Mouse (Mus musculus): ENCODE data around the gene Gm13212. TPM values are rescaled to one million over a fixed set of nuclear protein-coding genes. Genes with fewer than 3 reads are reported as not detected.
"Not testable (repeated sequence)": the region's sequence is repeated elsewhere in the genome, so short reads cannot be mapped to it uniquely, and the experiment has no call there.

The Gm13212 gene
- 1.7 TPM in 1 of 2 replicates, not detected in the other for polyA plus RNA-seq (2012; ENCODE audit: insufficient read depth, low replicate concordance)

DNA sequence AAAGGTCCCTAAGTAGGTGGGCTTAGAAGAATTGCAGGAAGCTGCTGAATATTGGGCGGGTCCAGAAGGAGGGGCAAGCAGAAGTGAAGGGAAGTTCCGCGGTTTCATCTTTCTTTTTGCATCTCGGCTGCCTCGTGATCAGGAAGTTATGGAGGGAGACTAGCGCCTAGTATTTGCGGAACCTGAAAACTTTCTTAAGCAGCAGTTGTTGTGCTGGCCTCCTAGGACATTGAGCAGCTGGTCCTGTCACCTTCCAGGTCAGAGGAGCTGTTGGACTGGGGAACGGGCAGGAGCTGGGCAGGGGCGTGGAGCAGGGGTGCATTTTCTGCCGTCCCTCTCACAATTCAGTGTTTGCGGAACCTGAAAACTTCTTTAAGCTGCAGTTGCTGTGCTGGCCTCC lies at the start of gene Gm13212:
TSS of gene Gm13212 (plus strand) at position 89 of the 400 bp plus-strand sequence.
- peak within 1 kb of the TSS; percentile 86 for H3K4me3 ChIP-seq (replicated peaks)
- not testable (repeated sequence) for H3K27me3 ChIP-seq (replicated peaks); H3K4me1 ChIP-seq; H3K9me3 ChIP-seq
- peaks cover 14% of the 10 kb centered on the region for H3K36me3 ChIP-seq (replicated peaks; ENCODE audit: low read length)

DNA sequence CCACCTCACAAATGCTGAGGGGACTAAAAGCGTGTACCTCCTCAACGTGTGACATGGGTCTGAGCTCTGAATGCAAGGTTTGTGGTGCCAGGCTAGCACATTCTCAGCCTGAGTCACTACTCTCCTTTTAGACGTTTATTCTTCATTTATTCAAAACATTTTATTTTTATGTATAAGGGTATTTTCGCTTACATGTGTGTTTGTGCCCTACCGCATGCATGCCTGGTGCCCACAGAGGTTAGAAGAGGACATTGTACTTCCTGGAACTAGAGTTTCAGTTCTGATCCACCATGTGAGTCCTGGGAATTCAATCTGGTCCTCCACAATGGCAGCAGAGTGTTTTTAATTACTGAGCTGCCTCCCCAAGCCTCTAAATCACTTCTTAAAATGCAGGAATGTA lies 41.1 kb upstream of the Gm13212 start:
- not testable (repeated sequence) for H3K4me3 ChIP-seq (replicated peaks); H3K27me3 ChIP-seq (replicated peaks); H3K4me1 ChIP-seq; H3K36me3 ChIP-seq (replicated peaks; ENCODE audit: low read length)
- H3K9me3 ChIP-seq: peaks cover 40% of the 10 kb centered on the region

DNA sequence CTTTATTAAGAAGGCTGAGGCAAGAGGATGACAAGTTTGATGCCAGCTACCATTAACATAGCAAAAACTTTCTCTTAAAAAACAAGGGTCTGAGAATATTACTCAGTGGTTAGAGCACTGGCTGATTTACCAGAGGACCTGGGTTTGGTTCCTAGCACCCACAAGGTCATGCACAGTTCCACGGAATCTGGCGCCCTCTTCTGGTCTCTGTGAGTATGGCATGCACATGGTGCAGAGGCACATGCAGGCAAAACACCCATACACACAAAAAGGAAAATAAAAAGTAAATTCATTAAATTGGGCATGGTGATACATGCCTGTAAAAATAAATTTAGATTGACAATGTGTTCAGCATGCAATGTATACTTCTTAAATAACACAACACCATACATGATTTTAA lies 39.9 kb upstream of the Gm13212 start:
- H3K9me3 ChIP-seq: peaks cover 50% of the 10 kb centered on the region
- H3K36me3 ChIP-seq (replicated peaks; ENCODE audit: low read length); H3K4me1 ChIP-seq; H3K4me3 ChIP-seq (replicated peaks); H3K27me3 ChIP-seq (replicated peaks): not testable (repeated sequence)

DNA sequence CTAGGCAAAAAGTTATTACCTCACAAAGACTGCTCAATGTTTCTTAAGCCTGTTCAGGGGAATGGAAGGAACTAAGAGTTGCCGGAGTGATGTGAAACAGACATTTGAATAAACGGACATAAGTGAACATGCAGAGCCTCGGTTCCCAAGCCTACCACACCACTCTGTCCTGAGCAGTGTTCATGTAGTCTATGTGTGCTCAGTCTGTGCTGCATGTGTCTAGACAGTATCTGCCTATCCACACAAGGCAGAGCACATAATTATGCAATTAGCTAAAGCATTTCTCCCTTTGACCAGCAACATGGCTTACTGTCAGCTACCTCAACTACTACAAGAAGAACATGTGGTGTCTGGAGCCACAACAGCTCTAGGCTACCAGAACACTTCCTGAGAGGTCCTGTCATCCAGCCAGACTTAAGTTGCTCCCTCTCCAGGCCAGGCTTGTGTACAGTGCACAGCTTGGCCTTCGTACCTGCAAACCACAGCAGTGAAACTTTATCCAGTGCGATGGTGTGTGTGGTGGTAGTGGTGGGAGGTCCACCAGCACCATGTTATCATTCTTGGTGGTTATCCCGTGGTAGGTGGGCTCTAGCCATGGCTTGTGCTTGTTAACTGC lies 39.1 kb upstream of the Gm13212 start:
- Histone ChIP-seq H3K4me3 (replicated peaks) (peak overlapping the region; percentile 2), H3K9me3 (peaks cover 49% of the 10 kb centered on the region)
- H3K4me1 ChIP-seq; H3K27me3 ChIP-seq (replicated peaks); H3K36me3 ChIP-seq (replicated peaks; ENCODE audit: low read length): not testable (repeated sequence)
- TF ChIP-seq GATA1 (IDR thresholded peaks at IDR 0.05; ENCODE audit: borderline replicate concordance, low read length): peak; percentile 47; the same call in 1 of the 3 replicates

DNA sequence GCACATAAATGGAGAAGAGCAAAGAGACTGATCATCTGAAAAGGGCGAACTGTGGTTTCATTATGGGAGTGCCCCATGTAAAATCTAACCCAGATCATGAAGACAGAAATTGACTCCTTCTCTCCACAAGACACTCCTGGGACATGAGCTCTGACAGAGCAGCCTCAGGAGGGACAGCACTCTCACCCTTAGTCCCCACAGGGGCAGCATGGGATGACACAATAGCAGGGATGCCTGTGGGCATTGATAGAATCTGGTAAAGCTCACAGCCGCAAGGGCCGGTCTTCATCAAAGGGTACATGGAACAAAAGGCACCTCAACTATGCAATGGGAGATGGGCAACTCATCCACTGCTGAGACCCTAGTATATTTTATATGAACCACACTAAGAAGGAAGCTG lies 38.5 kb upstream of the Gm13212 start:
- not testable (repeated sequence) for H3K36me3 ChIP-seq (replicated peaks; ENCODE audit: low read length); H3K27me3 ChIP-seq (replicated peaks); H3K4me1 ChIP-seq; H3K4me3 ChIP-seq (replicated peaks)
- peaks cover 46% of the 10 kb centered on the region for H3K9me3 ChIP-seq

DNA sequence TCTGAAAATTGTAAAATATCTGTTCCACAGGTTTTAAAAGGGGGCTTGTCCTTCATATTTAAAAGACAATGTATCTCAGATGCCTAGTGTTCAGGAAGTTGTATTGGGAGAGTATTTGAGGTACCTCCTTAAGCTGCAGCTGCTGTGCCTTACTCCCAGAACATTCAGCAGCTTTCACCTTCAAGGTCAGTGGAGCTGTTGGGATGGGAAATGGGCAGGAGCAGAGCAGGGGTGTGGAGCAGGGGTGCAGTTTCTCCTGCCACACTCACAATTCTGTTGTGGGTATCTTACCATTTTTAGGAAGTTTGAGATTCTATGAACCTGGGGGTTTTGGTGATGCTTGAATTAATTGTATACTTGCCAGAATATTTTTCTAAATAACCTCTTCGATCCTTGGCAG lies 28.3 kb upstream of the Gm13212 start:
- Histone ChIP-seq H3K36me3 (replicated peaks; ENCODE audit: low read length) (no peaks in the 10 kb centered on the region), H3K4me3 (replicated peaks) (no peak overlapping the region), H3K4me1 (no peaks in the 10 kb centered on the region), H3K9me3 (peaks cover 34% of the 10 kb centered on the region), H3K27me3 (replicated peaks) (no peaks in the 10 kb centered on the region)
- TF ChIP-seq FLI1 (IDR thresholded peaks at IDR 0.05; ENCODE audit: low read length): no peak
- no peak for TF ChIP-seq GATA1 (IDR thresholded peaks at IDR 0.05; ENCODE audit: borderline replicate concordance, low read length)

DNA sequence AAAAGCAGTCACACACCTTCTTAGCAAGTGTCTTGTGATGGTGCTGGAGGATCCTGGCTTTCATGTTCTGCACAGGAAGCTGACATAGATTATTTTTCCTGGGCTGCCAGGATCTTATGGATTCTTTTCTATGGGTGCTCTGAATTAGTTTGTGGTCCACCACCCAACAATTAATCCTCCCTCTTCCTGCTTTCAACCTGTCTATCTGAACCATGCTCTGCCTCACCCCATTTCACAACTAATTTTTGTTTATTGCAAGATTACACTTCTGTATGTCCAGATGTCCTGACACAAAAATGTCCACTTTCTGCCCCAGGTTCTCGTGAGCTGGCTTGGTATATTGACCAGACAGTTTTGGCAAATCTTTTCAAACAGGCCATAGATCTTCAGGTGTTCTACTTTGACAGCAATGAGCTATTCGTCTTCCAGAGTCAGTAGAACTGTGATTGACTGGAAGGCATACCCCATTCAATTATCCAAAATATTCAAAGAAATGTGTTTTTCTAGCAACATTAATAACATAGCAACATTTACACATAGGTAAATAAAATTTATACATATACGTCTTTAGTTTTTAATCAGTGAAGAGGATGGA lies 25.4 kb upstream of the Gm13212 start:
- Histone ChIP-seq H3K27me3 (replicated peaks) (no peaks in the 10 kb centered on the region), H3K4me3 (replicated peaks) (no peak overlapping the region), H3K4me1 (no peaks in the 10 kb centered on the region), H3K9me3 (peaks cover 19% of the 10 kb centered on the region), H3K36me3 (replicated peaks; ENCODE audit: low read length) (no peaks in the 10 kb centered on the region)
- TF ChIP-seq GATA1 (IDR thresholded peaks at IDR 0.05; ENCODE audit: borderline replicate concordance, low read length) (no peak), FLI1 (IDR thresholded peaks at IDR 0.05; ENCODE audit: low read length) (no peak)

DNA sequence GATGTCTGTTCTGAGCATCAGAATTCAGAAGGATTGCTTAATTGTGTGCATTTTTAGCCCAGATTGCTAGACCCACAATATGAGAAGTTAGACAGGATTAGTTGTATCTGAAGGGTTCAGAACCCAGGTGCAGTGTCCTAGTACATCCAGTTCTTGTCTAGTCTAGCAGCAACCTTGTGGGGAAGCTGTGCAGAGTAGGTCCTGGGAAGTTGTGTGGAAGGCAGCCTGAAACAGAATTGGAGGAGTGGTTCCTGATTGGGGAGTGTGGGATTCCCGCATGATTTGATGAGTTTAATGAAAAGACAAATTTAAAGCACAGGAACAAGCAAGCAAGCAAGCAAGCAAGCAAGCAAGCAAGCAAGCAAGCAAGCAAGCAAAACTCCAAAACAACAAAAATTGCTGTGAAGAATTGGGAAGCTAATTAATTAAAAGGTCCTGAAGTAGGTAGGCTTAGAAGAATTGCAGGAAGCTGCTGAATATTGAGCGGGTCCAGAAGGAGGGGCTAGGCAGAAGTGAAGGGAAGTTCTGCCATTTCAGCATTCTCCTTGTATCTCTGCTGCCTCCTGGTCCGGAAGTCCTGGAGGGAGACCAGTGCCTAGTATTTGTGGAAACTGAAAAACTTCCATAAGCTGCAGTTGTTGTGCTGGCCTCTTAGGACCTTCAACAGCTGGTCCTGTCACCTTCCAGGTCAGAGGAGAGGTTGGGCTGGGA lies 20.7 kb upstream of the Gm13212 start:
- Histone ChIP-seq H3K9me3 (peaks cover 16% of the 10 kb centered on the region), H3K27me3 (replicated peaks) (no peaks in the 10 kb centered on the region), H3K36me3 (replicated peaks; ENCODE audit: low read length) (no peaks in the 10 kb centered on the region), H3K4me1 (no peaks in the 10 kb centered on the region), H3K4me3 (replicated peaks) (no peak overlapping the region)
- TF ChIP-seq GATA1 (IDR thresholded peaks at IDR 0.05; ENCODE audit: borderline replicate concordance, low read length) (no peak), FLI1 (IDR thresholded peaks at IDR 0.05; ENCODE audit: low read length) (no peak)

DNA sequence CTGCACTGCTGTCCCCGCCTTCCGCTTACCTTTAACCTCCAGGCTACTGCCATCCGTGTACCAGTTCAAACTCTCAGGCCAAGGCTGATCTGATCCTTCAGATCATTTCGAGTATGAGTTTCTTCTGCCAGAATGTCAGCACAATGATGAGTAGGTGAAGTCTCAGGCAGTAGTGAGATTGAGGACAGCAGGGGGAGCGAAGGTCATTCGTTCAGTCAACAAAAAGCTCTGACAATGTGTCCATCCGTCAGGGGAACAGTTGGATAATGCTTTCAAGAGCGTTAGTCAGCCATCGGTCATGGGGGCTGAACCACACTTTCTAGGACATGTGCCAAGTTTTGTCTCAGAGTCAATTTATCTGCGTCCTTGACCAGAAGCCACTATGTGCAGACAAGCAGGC lies 14.5 kb upstream of the Gm13212 start:
- H3K36me3 ChIP-seq (replicated peaks; ENCODE audit: low read length); H3K4me3 ChIP-seq (replicated peaks); H3K4me1 ChIP-seq; H3K27me3 ChIP-seq (replicated peaks): not testable (repeated sequence)
- peaks cover 16% of the 10 kb centered on the region for H3K9me3 ChIP-seq

DNA sequence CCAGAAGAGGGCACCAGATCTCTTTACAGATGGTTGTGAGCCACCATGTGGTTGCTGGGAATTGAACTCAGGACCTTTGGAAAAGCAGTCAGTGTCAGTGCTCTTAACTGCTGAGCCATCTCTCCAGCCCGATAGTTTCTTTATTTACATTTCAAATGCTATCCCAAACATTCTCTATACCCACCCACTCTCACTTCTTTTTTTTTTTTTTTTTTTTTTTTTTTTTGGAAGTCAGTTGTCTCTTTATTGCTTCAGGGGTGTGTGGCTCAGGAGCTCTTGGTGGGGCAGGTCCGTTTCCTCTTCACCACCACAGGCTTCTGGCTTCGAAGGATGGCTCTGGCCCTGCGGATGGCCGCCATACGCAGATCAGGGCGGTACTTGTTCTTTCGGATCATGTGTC lies 8.3 kb upstream of the Gm13212 start:
- not testable (repeated sequence) for H3K4me1 ChIP-seq; H3K4me3 ChIP-seq (replicated peaks); H3K27me3 ChIP-seq (replicated peaks); H3K36me3 ChIP-seq (replicated peaks; ENCODE audit: low read length)
- peaks cover 18% of the 10 kb centered on the region for H3K9me3 ChIP-seq

DNA sequence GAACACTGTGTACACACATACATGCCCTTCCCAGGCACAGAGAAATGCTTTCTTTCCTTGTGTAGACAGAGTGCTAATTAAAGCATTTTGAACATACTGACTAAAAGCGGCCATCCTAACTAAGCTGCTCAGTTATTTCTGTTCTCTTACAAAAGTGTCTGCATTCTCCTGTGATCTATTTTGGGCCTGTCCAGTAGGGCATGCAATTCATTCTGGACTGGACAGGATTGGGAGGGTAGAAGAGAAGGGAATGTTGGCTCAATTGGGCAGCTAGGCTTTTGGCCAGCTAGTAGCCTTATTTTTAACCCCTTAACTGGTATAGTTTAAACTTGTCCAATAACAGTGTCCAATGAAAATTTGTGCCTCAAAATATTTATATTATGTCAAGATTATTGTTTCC lies 4.6 kb upstream of the Gm13212 start:
- H3K27me3 ChIP-seq (replicated peaks): not testable (repeated sequence)

DNA sequence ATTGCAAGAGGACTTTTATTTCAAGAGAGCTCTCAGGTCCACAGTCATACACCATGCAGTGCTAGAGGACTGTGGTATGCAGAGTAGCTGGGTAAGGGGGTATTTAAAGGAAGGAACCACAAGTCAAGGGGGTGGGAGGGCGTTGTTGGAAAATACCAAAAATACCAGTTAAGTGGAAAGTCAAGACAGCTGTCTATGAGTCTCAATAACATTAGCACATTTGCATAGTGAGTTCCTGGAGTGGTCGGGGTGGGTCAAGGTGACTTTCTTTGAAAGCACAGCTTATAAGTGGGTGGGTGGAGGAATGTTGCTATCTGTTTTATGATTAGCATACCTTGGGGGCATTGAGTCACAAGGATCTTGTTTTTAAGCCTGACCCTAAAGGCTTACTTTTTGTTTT lies 1.1 kb downstream of the Gm13212 start:
- not testable (repeated sequence) for H3K27me3 ChIP-seq (replicated peaks); H3K9me3 ChIP-seq; H3K4me1 ChIP-seq
- Histone ChIP-seq H3K36me3 (replicated peaks; ENCODE audit: low read length) (peaks cover 17% of the 10 kb centered on the region), H3K4me3 (replicated peaks) (peak overlapping the region; percentile 69)

More for the DNA sequence above, 4.6 kb upstream of the Gm13212 start:
- not testable (repeated sequence) for H3K4me3 ChIP-seq (replicated peaks); H3K36me3 ChIP-seq (replicated peaks; ENCODE audit: low read length); H3K4me1 ChIP-seq; H3K9me3 ChIP-seq

DNA sequence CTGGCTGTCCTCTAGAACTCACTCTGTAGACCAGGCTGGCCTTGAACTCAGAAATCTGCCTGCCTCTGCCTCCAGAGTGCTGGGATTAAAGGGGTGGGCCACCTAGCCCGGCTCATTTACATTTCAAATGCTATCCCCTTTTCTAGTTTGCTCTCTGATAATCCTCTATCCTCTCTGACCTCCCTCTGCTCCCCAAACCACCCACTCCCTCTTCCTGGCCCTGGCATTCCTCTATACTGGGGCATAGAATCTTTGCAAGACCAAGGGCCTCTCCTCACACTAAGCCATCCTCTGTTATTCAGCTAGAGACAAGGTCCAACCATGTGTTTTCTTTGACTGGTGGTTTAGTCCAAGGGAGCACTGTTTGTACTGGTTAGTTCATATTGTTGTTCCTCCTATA lies 9.2 kb downstream of the Gm13212 start:
- H3K4me3 ChIP-seq (replicated peaks); H3K4me1 ChIP-seq; H3K27me3 ChIP-seq (replicated peaks): not testable (repeated sequence)
- Histone ChIP-seq H3K36me3 (replicated peaks; ENCODE audit: low read length) (peaks cover 44% of the 10 kb centered on the region), H3K9me3 (peaks cover 25% of the 10 kb centered on the region)

DNA sequence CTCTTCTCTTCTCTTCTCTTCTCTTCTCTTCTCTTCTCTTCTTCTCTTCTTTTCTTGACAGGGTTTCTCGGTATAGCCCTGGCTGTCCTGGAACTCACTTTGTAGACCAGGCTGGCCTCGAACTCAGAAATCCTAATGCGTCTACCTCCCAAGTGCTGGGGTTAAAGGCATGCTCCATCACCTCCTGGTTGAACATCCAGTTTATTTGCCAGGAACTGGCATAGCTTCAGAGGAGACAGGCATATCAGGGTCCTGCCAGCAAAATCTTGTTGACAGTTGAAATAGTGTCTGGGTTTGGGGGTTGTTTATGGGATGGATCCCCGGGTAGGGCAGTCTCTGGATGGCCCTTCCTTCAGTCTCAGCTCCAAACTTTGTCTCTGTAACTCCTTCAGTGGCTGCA lies 9.8 kb downstream of the Gm13212 start:
- Histone ChIP-seq H3K9me3 (peaks cover 25% of the 10 kb centered on the region), H3K36me3 (replicated peaks; ENCODE audit: low read length) (peaks cover 45% of the 10 kb centered on the region)
- not testable (repeated sequence) for H3K4me3 ChIP-seq (replicated peaks); H3K4me1 ChIP-seq; H3K27me3 ChIP-seq (replicated peaks)

DNA sequence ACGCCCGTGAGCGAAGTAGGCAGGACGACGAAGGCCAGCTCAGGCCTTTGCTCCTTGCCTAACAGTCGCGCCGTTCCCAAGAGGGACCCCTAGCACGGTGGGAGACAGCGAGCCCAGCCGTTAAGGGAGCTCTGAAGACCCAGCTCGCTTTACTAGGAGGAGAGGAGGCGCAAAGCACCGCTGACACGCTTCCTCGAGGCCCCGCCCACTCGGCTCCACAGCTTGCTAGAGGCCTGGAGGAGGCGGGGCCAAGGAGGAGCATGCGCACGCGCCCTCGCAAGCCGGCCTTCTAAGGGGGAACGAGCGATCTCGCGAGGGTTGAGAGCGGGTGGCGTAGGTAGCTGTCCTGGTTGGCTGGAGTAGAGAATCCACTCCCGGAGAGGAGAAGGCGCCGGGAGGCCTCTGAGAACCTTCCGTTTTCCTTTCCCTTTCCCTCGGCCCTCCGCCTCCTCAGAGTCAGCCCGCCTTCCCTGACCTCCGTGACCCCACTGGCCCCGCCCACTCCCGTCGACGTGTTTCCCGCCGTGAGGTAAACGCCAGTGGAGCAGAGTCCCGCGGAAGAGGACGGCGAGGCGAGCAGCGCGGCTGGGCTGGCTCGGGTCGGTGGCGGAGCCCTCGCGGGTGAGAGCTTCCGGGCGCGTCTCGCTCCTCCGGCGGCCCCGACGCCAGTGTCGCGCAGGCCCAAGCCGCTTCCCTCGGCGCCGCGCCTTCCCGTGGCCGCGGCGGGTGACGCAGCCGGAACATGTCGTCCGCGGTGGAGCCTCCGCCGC lies 55.6 kb downstream of the Gm13212 start:
- H3K27me3 ChIP-seq (replicated peaks); H3K4me1 ChIP-seq; H3K36me3 ChIP-seq (replicated peaks; ENCODE audit: low read length): not testable (repeated sequence)
- Histone ChIP-seq H3K9me3 (peaks cover 24% of the 10 kb centered on the region), H3K4me3 (replicated peaks) (peak overlapping the region; percentile 83)

Measured in megakaryocyte, embryonic 14.5 days (primary cell).